Mouse (Mus musculus): ENCODE measurements around the gene Ly6g6d.

DNA sequence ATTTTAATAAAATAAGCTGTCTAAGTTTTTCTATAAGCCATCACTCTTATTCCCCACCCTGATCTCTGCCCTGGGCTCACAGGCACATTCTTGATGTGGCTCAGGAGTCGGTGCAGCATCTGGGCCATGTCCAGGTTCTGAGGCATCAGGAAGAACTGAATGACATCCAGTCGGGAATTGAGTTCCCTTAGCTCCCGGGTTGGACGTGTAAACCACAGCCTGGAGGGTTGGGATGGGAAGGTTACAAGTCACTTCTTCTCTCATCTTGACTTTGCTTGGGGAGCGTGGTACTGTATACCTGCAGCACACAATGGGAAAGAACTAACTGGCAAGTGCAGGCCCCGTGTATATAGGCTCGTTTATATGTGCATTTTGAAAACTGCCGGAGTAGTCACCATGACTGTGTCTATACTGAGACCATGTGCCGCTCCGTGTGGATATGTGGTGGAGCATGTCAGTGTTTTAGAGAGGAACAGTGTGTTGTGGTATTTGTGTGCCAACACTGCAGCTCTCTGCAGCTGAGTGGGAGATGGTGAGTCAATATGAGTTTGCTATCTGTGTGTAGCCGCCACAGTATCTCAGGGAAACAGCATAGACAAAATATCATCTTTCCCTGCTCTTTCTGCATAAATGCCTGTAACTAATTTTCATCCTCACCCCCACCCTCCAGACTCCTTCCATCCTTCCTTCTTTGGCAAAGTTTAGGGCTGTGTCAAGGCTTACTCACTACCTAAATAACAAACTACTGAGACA, 38.6 kb downstream of the Ly6g6d start:
- no peak for TF ChIP-seq CTCF (IDR thresholded peaks at IDR 0.05; ENCODE audit: borderline replicate concordance, extremely low read depth, insufficient read depth, insufficient read length)
- no peak for TF ChIP-seq POLR2A (IDR thresholded peaks at IDR 0.05; ENCODE audit: borderline replicate concordance, extremely low read depth, insufficient read depth, insufficient read length, poor library complexity, severe bottlenecking)

All from brain, embryonic 14.5 days (tissue).